Mouse (Mus musculus) ES-E14 (cell line): ENCODE measurements around the gene Rbm38. TPM values are rescaled to one million over a fixed set of nuclear protein-coding genes. Genes with fewer than 3 reads are reported as not detected.

Source experiments
- DNase-seq: peaks from one replicate; pipeline ENCODE4 v3.0.0-alpha.2; 2013; ENCODE audit warnings: low read depth, low spot score
- H3K27ac ChIP-seq: 2 replicates; pipeline ENCODE4 v1.5.1; 2012; ENCODE audit warnings: low read depth, mild to moderate bottlenecking, low read length, moderate library complexity, mixed read lengths; ENCODE audit not compliant: poor library complexity, insufficient read depth, severe bottlenecking
- H3K36me3 ChIP-seq: 2 replicates; pipeline ENCODE4 v1.6.1; 2012; ENCODE audit warnings: mild to moderate bottlenecking, low read length, moderate library complexity, mixed read lengths; ENCODE audit not compliant: control insufficient read depth, poor library complexity, insufficient read depth, severe bottlenecking
- H3K4me1 ChIP-seq, 2 experiments: fragments of 150-350 bp in 1 of 2; sonication (generic) in 1 of 2; 2 replicates each; pipeline ENCODE4 v1.6.1; 2012; ENCODE audit warnings: low read length in 2 of 2, mild to moderate bottlenecking in 1 of 2, mixed read lengths in 1 of 2; ENCODE audit not compliant: control insufficient read depth in 2 of 2, insufficient read depth in 2 of 2, poor library complexity in 1 of 2
- H3K4me3 ChIP-seq, 2 experiments: fragments of 150-350 bp in 1 of 2; sonication (generic) in 1 of 2; 2 replicates each; pipeline ENCODE4 v1.5.1; 2012; ENCODE audit warnings: low read length in 2 of 2, low read depth in 1 of 2, mild to moderate bottlenecking in 1 of 2, mixed read lengths in 1 of 2; ENCODE audit not compliant: insufficient read depth in 1 of 2, poor library complexity in 1 of 2, severe bottlenecking in 1 of 2
- H3K9ac ChIP-seq: 2 replicates; pipeline ENCODE4 v1.6.1; 2012; ENCODE audit warnings: low read depth, mild to moderate bottlenecking, low read length, mixed read lengths; ENCODE audit not compliant: poor library complexity, insufficient read depth, severe bottlenecking
- H3K9me3 ChIP-seq: fragments of 150-350 bp; sonication (generic); 2 replicates; pipeline ENCODE4 v1.6.1; 2012; ENCODE audit warnings: low read depth, mild to moderate bottlenecking, low read length; ENCODE audit not compliant: control insufficient read depth, insufficient read depth
- CHD2 ChIP-seq: IDR thresholded peaks from 2 replicates; pipeline ENCODE4 v1.6.1; 2014; ENCODE audit warnings: mild to moderate bottlenecking, low read depth, low read length, inconsistent platforms
- HCFC1 ChIP-seq: IDR thresholded peaks from 2 replicates; pipeline ENCODE4 v1.6.1; 2012; ENCODE audit warnings: low read length, inconsistent platforms, borderline replicate concordance; ENCODE audit not compliant: insufficient read depth
- MAFK ChIP-seq: IDR thresholded peaks from 2 replicates; pipeline ENCODE4 v1.6.1; 2014; ENCODE audit warnings: mild to moderate bottlenecking, low read depth, low read length, inconsistent platforms; ENCODE audit not compliant: insufficient read depth
- ZC3H11A ChIP-seq: IDR thresholded peaks from 2 replicates; pipeline ENCODE4 v1.6.1; 2012; ENCODE audit warnings: low read depth, mild to moderate bottlenecking, inconsistent platforms, low read length, borderline replicate concordance
- ZNF384 ChIP-seq: IDR thresholded peaks from 2 replicates; pipeline ENCODE4 v1.6.1; 2012; ENCODE audit warnings: low read depth, low read length, inconsistent platforms
- in situ Hi-C, 2 experiments: fragments of 600-800 bp; cut with MboI; formaldehyde crosslinking; loops; one replicate each; pipeline ENCODE4 v1.15.1; 2025; ENCODE audit warnings: low sequenced_read_pairs in 2 of 2, inconsistent platforms in 1 of 2; ENCODE audit not compliant: unreplicated experiment in 2 of 2
- total RNA-seq: library from RNA; depleted of rRNA; stranded (reverse); fragments of 300-350 nt; gene quantifications from 2 replicates; pipeline ENCODE4 v1.2.3, GENCODE M21; 2012

The Rbm38 gene
- total RNA-seq, 1 experiment: 26.7 TPM

DNA sequence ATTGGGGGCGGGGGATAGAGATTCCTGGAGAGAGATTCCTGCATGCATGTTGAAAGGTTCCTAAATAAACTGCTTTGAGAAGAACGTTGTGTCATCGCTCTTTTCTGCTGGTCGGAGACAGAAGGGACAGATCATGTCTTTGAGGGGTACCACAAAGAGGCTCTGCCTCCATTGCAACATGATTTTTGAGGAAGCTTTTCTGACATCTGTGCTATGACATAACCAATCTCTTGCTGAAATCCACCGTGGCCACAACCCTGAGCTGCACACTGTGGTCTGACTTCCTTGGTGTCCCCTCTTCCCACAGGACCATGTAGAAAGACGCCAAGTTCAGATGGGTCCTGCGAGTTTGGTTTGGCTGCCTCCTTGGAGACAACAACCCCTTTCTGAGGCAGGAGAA, 52.6 kb downstream of the Rbm38 start:
- Histone ChIP-seq H3K36me3 (no peaks in the 10 kb centered on the region), H3K4me1 (peaks cover 0 to 3% of the 10 kb centered on the region in 2 experiments; a peak in 1 of 4 replicates), H3K4me3 (no peak overlapping the region), H3K9me3 (no peaks in the 10 kb centered on the region; the same call in 1 of the 2 replicates), H3K27ac (no peak overlapping the region), H3K9ac (no peak overlapping the region)
- DNase-seq: no peak
- in situ Hi-C loops: no loop called here
- no peak for TF ChIP-seq MAFK
- no peak for TF ChIP-seq CHD2
- no peak for TF ChIP-seq HCFC1
- no peak for TF ChIP-seq ZC3H11A
- TF ChIP-seq ZNF384: no peak

DNA sequence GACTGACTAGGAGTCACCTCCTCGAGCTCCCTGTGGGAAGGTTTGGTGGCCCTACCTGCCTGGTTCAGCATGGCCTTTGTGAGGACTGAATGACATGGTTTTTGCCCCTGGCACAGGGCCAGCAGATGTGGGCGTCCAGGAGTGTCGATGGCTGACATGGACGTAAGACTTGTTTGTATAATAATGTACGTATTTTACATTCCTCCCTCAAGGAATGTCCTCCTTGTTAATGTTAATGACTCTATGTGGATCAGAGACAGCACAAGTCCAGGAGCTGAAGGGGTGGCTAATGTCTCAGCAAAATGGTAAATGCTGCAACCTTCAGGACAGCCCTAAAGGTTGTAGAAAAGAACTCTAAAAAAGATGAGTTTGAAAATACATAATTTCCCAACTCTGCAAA, 53.4 kb downstream of the Rbm38 start:
- H3K9me3 ChIP-seq: no peaks in the 10 kb centered on the region; the same call in 1 of the 2 replicates
- in situ Hi-C loops: no loop called here
- no peak for TF ChIP-seq CHD2
- no peak for TF ChIP-seq ZNF384
- TF ChIP-seq HCFC1: no peak
- no peak overlapping the region for H3K4me3 ChIP-seq
- peaks cover 0 to 3% of the 10 kb centered on the region in 2 experiments; a peak in 1 of 4 replicates for H3K4me1 ChIP-seq
- no peak overlapping the region for H3K27ac ChIP-seq
- no peak for DNase-seq
- no peaks in the 10 kb centered on the region for H3K36me3 ChIP-seq
- no peak overlapping the region for H3K9ac ChIP-seq

DNA sequence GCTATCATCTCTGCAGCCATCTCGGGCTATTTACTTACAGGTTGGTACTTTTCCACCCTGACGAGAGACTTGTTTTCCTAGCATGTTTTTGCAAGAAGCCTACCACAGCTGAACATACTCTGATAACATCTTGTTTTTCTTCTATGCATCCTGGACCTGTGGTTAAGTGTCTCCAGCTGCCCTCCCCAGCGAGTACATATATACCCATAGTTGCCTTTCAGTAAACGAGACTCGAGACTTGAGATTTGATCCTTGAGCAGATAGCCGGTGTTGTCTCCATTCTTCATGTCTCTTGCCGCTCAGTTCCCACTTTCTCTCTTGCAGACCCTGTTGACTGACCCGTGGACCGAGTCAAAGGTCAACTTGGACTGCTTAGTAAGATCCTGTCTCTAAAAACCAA, 56.6 kb downstream of the Rbm38 start:
- no peak overlapping the region for H3K4me3 ChIP-seq
- no peak for DNase-seq
- no peak for TF ChIP-seq ZNF384
- TF ChIP-seq CHD2: no peak
- no peak for TF ChIP-seq MAFK
- TF ChIP-seq ZC3H11A: no peak
- TF ChIP-seq HCFC1: no peak
- in situ Hi-C loops: no loop called here
- no peaks in the 10 kb centered on the region; the same call in 1 of the 2 replicates for H3K9me3 ChIP-seq
- peaks cover 0 to 6% of the 10 kb centered on the region in 2 experiments; a peak in 1 of 4 replicates for H3K4me1 ChIP-seq
- no peak overlapping the region for H3K9ac ChIP-seq
- no peaks in the 10 kb centered on the region for H3K36me3 ChIP-seq
- H3K27ac ChIP-seq: no peak overlapping the region

DNA sequence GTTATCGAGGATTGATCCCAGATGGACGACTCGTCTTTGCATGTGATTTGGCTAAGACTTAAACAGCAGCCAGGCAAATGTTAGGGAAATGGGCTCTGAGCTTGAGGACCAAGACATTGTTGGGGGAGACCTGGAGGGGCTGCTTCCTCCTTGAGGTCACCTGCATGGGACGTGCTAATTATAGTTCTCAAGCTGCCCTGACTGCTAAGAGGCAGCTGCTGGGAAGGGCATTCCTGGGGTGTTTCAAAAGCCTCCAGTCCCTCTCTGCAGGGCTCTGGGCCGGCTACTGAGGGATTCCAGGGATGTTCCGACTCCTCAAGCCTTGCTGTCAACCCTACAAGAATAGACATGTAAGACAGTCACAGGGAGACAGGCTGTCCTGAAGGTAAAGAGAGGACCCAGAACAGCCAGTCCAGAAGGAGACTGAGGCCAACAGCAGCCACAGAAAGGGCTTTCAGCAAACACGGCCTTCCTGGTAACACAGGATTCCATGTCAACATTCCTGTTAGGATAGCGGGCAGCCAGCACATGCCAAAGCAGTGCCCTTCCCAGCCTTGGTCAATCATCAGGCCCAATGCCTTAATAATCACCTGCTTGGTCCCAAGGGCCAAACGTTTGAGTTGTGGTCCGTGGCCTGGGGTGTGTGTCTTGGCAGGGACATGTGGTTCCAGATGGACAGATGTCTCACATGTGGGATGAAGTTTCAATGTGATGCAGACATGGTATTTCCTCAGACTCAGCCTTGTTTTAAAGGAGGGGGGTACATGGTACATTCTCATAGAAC, 59.7 kb downstream of the Rbm38 start:
- H3K9ac ChIP-seq: no peak overlapping the region
- H3K27ac ChIP-seq: no peak overlapping the region
- no peak for DNase-seq
- peaks cover 0 to 5% of the 10 kb centered on the region in 2 experiments; a peak in 1 of 4 replicates for H3K4me1 ChIP-seq
- no peaks in the 10 kb centered on the region for H3K36me3 ChIP-seq
- no peaks in the 10 kb centered on the region for H3K9me3 ChIP-seq
- in situ Hi-C loops: loop anchor here in 1 of 2 experiments (10.0 kb wide), 1 partner anchor 245 kb away; no protein-coding TSS in a partner anchor
- peak overlapping the region in 1 of 2 experiments; percentile 33; a peak in 1 of 4 replicates for H3K4me3 ChIP-seq
- TF ChIP-seq ZNF384 (no peak), HCFC1 (no peak), ZC3H11A (no peak), MAFK (no peak), CHD2 (no peak)
